23 mouse cellular contexts compared by ENCODE assay signal in genomic region chr14:78447542-78447941, GRCm38 (mm10).
"Had no signal": no experiment of that assay in that cellular context is flagged by ENCODE, and none has a peak within 500 bp of the region (broad histone marks: within the 10 kb centered on the region; RNA-seq: fewer than 3 reads in every experiment).

No protein-coding gene starts in this region.

- DNase-seq: gastrocnemius, postnatal 14 days; gastrocnemius, postnatal 36 days; heart, adult 11 months; heart, adult 2 months; heart, postnatal 14 days; heart, postnatal 36 days; kidney, adult 18-20 months; kidney, adult 8-10 months; kidney, postnatal 10 days; kidney, postnatal 25 days; kidney, postnatal 4 days had no signal

- H3K36me3 ChIP-seq: heart, embryonic 10.5 days; heart, embryonic 12.5 days; hindbrain, embryonic 13.5 days; hindbrain, embryonic 15.5 days; intestine, embryonic 15.5 days; limb, embryonic 13.5 days; liver, embryonic 12.5 days had no signal

- H3K4me2 ChIP-seq: heart, embryonic 12.5 days; hindbrain, embryonic 13.5 days; hindbrain, embryonic 15.5 days; intestine, embryonic 15.5 days; limb, embryonic 13.5 days; liver, embryonic 12.5 days had no signal

- H3K4me3 ChIP-seq: heart, adult 2 months; heart, embryonic 10.5 days; heart, embryonic 12.5 days; hindbrain, embryonic 13.5 days; hindbrain, embryonic 15.5 days; intestine, embryonic 15.5 days; layer of hippocampus, adult 2 months; left cerebral cortex, adult 2 months; limb, embryonic 13.5 days; liver, embryonic 12.5 days had no signal

- ATAC-seq: hindbrain, postnatal 0 days; intestine, embryonic 15.5 days; intestine, postnatal 0 days; liver, embryonic 12.5 days had no signal

- H3K9ac ChIP-seq: heart, embryonic 12.5 days; hindbrain, embryonic 13.5 days; hindbrain, embryonic 15.5 days; intestine, embryonic 15.5 days; limb, embryonic 13.5 days; liver, embryonic 12.5 days; liver, embryonic 14.5 days had no signal

- H3K27me3 ChIP-seq: heart, embryonic 12.5 days; hindbrain, embryonic 13.5 days; hindbrain, embryonic 15.5 days; intestine, embryonic 15.5 days; limb, embryonic 13.5 days; liver, embryonic 12.5 days had no signal

- H3K4me1 ChIP-seq: heart, embryonic 10.5 days; heart, embryonic 12.5 days; hindbrain, embryonic 13.5 days; hindbrain, embryonic 15.5 days; intestine, embryonic 15.5 days; limb, embryonic 13.5 days; liver, embryonic 12.5 days had no signal

- H3K27ac ChIP-seq: heart, adult 2 months; heart, embryonic 10.5 days; hindbrain, embryonic 13.5 days; hindbrain, embryonic 15.5 days; hindbrain, postnatal 0 days; intestine, embryonic 15.5 days; layer of hippocampus, adult 2 months; left cerebral cortex, adult 2 months; limb, embryonic 13.5 days; liver, embryonic 12.5 days; liver, embryonic 14.5 days had no signal

- H3K9me3 ChIP-seq: hindbrain, embryonic 15.5 days; intestine, embryonic 15.5 days; limb, embryonic 13.5 days; liver, embryonic 12.5 days had no signal
